Mouse (Mus musculus) liver, postnatal 0 days (tissue): Measurements from ENCODE around the gene Serhl. TPM values are rescaled to one million over a fixed set of nuclear protein-coding genes. Genes with fewer than 3 reads are reported as not detected.

Source experiments
- ATAC-seq: fragments of 200-750 bp; cut with Nextera tagmentation; 2 replicates; pipeline ENCODE4 v1.8.0; 2017; ENCODE audit warnings: mild to moderate bottlenecking, moderate library complexity
- DNase-seq: peaks from one replicate; pipeline ENCODE4 v3.0.0-alpha.2; 2016
- H3K27ac ChIP-seq: fragments of 300-500 bp; sonication (generic); 2 replicates; pipeline ENCODE4 v1.5.1; 2014; ENCODE audit warnings: antibody characterized with exemption, moderate library complexity, mild to moderate bottlenecking, low read depth
- H3K27me3 ChIP-seq: fragments of 300-500 bp; sonication (generic); 2 replicates; pipeline ENCODE4 v1.6.1; 2014; ENCODE audit warnings: low read length, control low read depth, mixed read lengths; ENCODE audit not compliant: insufficient read depth
- H3K36me3 ChIP-seq: fragments of 300-500 bp; sonication (generic); replicated peaks from 2 replicates; pipeline ENCODE4 v1.6.1; 2014; ENCODE audit warnings: mild to moderate bottlenecking, control low read depth, low read length, moderate library complexity, mixed read lengths; ENCODE audit not compliant: insufficient read depth
- H3K4me1 ChIP-seq: fragments of 300-500 bp; sonication (generic); 2 replicates; pipeline ENCODE4 v1.6.1; 2014; ENCODE audit warnings: antibody characterized with exemption, mild to moderate bottlenecking, control low read depth; ENCODE audit not compliant: insufficient read depth
- H3K4me2 ChIP-seq: fragments of 300-500 bp; sonication (generic); 2 replicates; pipeline ENCODE4 v1.6.1; 2014; ENCODE audit warnings: low read depth, mild to moderate bottlenecking, low read length, moderate library complexity, mixed read lengths
- H3K4me3 ChIP-seq: fragments of 300-500 bp; sonication (generic); 2 replicates; pipeline ENCODE4 v1.5.1; 2014; ENCODE audit warnings: low read depth, low read length
- H3K9ac ChIP-seq: fragments of 300-500 bp; sonication (generic); replicated peaks from 2 replicates; pipeline ENCODE4 v1.6.1; 2014; ENCODE audit warnings: mild to moderate bottlenecking, moderate library complexity
- H3K9me3 ChIP-seq: fragments of 300-500 bp; sonication (generic); 2 replicates; pipeline ENCODE4 v1.6.1; 2016; ENCODE audit warnings: mild to moderate bottlenecking, control low read depth, low read length, mixed read lengths
- CTCF ChIP-seq: sonication (generic); IDR thresholded peaks from 2 replicates; pipeline ENCODE4 v1.5.1; 2016; ENCODE audit warnings: antibody characterized with exemption, low read depth
- EP300 ChIP-seq: IDR thresholded peaks from 2 replicates; pipeline ENCODE4 v1.6.1; 2016; ENCODE audit warnings: antibody characterized with exemption, low read depth, mild to moderate bottlenecking
- WGBS: fragments of 180-500 bp; shearing (Covaris S2); extraction: QIAGEN DNeasy Blood & Tissue Kit; methylation state at CpG from one replicate; pipeline ENCODE4 v1.1.7; 2014; ENCODE audit not compliant: insufficient replicate concordance; 5-methylcytosine and 5-hydroxymethylcytosine counted together
- polyA plus RNA-seq: library from polyadenylated mRNA; unstranded; fragments of >200 nt; fragmentation: Nextera tagmentation; extraction: Ambion mirVana; gene quantifications from 2 replicates; pipeline ENCODE4 v1.2.1, GENCODE M21; 2015

Serhl gene
- polyA plus RNA-seq, 1 experiment from 2014 or later: 24.3 TPM

DNA sequence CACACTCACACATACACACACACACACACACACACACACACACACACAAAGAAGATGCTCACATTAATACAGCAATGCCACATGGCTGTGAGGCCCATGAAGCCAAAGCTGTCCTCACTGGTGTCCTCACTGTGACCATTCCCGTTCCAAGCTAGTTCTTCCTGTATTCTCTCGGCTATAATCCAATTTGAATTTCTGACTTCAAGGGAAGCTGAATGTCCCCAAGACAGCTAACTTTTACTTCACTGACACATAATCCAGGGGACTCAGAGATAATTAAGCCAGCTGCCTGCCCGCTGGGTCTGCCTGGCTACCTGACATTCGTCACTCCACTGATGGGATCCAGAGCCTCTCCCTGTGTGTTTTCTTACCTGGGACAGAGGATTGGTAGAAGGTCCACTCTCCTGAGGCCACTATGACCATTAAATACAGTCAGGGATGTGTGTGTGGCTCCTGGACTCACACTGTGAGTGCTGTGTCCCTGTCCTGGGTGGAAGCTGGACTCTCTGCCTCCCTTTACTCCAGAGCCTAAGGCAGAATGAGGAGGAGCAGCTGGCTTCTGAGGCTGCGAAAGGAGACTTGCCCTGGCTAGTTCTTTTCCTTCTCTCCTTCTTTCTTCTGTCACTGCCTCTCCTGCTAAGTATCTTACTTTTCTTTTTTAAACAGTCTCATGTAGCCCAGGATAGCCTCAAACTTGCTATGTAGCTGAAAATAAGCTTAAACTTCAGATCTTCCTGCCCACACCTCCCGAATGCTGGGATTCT lies 36.8 kb upstream of the Serhl start:
- Histone ChIP-seq H3K36me3 (no peaks in the 10 kb centered on the region), H3K4me2 (no peak overlapping the region), H3K27ac (no peak overlapping the region), H3K9ac (no peak overlapping the region), H3K9me3 (0 out of 2 replicates have a peak, but pooled peaks cover 4% of the 10 kb centered on the region), H3K4me3 (no peak overlapping the region), H3K4me1 (peaks cover 4% of the 10 kb centered on the region), H3K27me3 (peaks cover 28% of the 10 kb centered on the region)
- no peak for TF ChIP-seq CTCF
- no peak for TF ChIP-seq EP300
- WGBS: 77% methylated on average over 6 of the region's 6 CpGs
- ATAC-seq: no peak
- no peak for DNase-seq

DNA sequence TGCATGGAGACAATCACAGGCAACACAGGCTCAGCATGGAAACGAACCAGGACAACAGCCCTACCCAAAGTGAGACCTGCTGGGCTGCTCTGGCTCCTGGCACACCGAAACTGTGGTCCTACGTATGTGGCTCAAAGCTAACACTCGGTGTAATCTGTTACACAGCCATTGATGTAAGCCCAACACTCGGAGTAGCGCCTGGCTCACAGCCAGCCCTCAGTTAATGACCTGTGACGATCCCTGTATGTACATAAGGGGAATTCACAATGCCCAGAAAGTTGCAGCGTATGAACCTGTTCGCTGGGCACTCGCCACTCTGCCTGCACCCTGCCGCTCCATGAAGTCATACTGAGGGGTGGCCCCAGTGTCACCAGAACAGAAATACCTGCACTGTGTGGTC lies 36.0 kb upstream of the Serhl start:
- ATAC-seq (peak; percentile 53; the same call in 1 of the 2 replicates), DNase-seq (no peak)
- H3K9ac ChIP-seq: no peak overlapping the region
- 0 out of 2 replicates have a peak, but pooled peaks cover 4% of the 10 kb centered on the region for H3K9me3 ChIP-seq
- WGBS: 57% methylated on average over 11 of the region's 11 CpGs
- no peak overlapping the region for H3K4me2 ChIP-seq
- no peak overlapping the region for H3K4me3 ChIP-seq
- H3K27ac ChIP-seq: no peak overlapping the region
- peaks cover 29% of the 10 kb centered on the region for H3K27me3 ChIP-seq
- TF ChIP-seq CTCF: no peak
- no peak for TF ChIP-seq EP300
- no peaks in the 10 kb centered on the region for H3K36me3 ChIP-seq
- peaks cover 4% of the 10 kb centered on the region for H3K4me1 ChIP-seq

DNA sequence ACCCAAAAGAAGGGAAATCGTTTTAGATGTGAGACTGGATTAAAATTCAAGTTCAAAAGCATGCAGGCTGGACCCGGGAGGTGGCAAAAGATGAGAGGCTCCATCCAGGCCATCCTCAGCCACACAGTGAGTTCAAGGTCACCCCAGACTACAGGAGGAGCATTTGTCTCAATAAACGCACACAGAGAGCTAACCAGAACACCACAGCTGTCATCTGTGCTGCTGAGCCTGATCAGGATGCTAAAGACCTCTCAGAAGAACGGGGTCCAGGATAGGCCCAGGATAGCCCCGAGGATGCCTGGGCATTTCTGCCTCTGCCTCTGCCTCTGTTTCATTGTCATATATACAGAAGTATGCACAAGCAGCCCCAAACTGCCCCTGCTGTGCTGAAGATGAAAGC lies 33.7 kb upstream of the Serhl start:
- Histone ChIP-seq H3K4me2 (no peak overlapping the region), H3K27ac (no peak overlapping the region), H3K9me3 (0 out of 2 replicates have a peak, but pooled peaks cover 4% of the 10 kb centered on the region), H3K36me3 (no peaks in the 10 kb centered on the region), H3K4me3 (no peak overlapping the region), H3K9ac (no peak overlapping the region), H3K27me3 (peaks cover 32% of the 10 kb centered on the region), H3K4me1 (peaks cover 4% of the 10 kb centered on the region)
- WGBS: 45% methylated on average over 5 of the region's 5 CpGs
- no peak for DNase-seq
- ATAC-seq: no peak
- TF ChIP-seq EP300 (no peak), CTCF (no peak)

DNA sequence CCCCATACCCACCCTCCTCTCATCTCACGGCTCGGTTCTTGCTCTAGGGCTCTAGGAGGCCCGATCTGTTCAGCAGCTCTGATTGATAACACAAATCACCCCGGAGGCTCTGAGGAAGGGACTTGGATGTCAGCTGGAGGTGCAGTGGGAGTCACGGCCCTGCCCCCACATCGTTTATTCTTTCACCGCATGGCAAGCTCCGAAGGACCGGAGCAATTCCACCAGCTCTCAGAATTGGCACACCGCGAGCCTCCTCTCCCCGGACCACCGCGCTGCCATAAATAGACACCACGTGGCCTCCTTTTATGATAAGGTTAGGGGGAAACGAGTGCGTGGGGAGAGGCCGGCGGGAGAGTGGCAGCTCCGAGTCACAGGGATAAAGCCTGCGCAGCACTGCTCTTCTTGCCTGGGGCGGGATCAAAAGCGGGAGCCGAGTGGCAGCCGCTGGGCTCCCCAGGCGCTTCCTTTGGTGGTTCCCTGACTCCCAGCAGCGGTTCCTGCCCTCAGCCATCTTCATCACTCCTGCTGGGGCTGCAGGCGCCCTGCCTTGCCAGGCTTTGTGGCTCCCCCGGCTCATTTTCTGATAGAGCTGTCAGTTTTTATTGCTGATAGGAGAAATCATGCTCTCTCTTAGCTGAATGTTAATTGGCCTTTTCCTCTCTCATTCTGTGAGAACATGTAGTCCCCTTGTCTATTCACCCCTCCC lies 32.8 kb upstream of the Serhl start:
- H3K4me3 ChIP-seq: peak overlapping the region; percentile 36
- 0 out of 2 replicates have a peak, but pooled peaks cover 4% of the 10 kb centered on the region for H3K9me3 ChIP-seq
- H3K9ac ChIP-seq: no peak overlapping the region
- no peak for ATAC-seq
- H3K4me2 ChIP-seq: peak overlapping the region; percentile 67
- TF ChIP-seq CTCF (no peak), EP300 (no peak)
- no peak overlapping the region for H3K27ac ChIP-seq
- no peaks in the 10 kb centered on the region for H3K36me3 ChIP-seq
- peaks cover 32% of the 10 kb centered on the region for H3K27me3 ChIP-seq
- peaks cover 4% of the 10 kb centered on the region for H3K4me1 ChIP-seq
- no peak for DNase-seq
- 2% methylated on average over 29 of the region's 29 CpGs for WGBS

DNA sequence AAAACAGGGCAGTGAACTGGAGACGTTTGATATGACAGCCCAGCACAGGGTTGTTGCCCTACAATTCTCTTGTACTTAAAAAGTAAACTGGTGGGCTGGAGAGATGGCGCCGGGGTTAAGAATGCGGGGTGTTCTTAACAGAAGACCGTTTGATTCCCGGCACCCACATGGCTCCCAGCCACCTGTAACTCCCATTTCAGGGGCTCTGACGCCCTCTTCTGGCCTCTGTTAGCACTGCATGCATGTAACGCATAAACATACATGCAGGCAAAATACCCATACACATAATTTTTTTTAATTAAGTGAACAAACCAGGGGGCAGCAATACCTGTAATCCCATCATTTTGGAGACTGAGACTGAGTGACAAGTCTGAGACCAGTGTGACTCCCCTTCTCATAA lies 31.8 kb upstream of the Serhl start:
- Histone ChIP-seq H3K4me1 (peaks cover 4% of the 10 kb centered on the region), H3K27ac (no peak overlapping the region), H3K9me3 (0 out of 2 replicates have a peak, but pooled peaks cover 4% of the 10 kb centered on the region), H3K4me2 (no peak overlapping the region), H3K4me3 (no peak overlapping the region), H3K9ac (no peak overlapping the region), H3K27me3 (peaks cover 32% of the 10 kb centered on the region), H3K36me3 (no peaks in the 10 kb centered on the region)
- DNase-seq (no peak), ATAC-seq (no peak)
- WGBS: 74% methylated on average over 8 of the region's 8 CpGs
- TF ChIP-seq EP300 (no peak), CTCF (peak; percentile 43; the same call in 1 of the 2 replicates)

DNA sequence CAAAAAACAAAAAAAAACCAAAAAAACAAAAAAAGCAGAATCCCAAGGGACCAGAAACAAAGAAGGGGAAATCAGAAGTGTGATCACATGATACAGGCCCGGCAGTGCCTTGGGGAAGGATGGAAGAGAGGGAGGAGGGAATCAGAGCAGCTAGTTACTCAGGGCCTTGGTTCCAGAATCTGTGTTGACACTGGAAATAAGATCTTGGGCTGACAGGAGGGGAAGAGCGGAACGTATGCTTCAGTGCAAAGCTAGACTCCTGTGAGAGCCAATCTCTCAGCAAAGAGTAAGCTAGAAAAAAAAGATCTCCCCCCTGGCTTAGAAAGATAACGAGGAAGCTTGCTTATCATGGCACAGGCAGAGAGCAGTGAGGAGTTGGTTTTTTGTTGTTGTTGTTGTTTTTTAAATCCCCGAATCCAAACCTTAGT lies 30.1 kb upstream of the Serhl start:
- no peak for DNase-seq
- TF ChIP-seq CTCF: no peak
- peak; percentile 55; the same call in 1 of the 2 replicates for TF ChIP-seq EP300
- 26% methylated on average over 5 of the region's 5 CpGs for whole genome bisulfite sequencing
- Histone ChIP-seq H3K4me3 (no peak overlapping the region), H3K27me3 (peaks cover 26% of the 10 kb centered on the region), H3K4me1 (peaks cover 4% of the 10 kb centered on the region), H3K36me3 (no peaks in the 10 kb centered on the region), H3K4me2 (no peak overlapping the region), H3K9ac (no peak overlapping the region), H3K27ac (no peak overlapping the region), H3K9me3 (0 out of 2 replicates have a peak, but pooled peaks cover 4% of the 10 kb centered on the region)
- no peak for ATAC-seq
